Mouse (Mus musculus) cortical plate, adult 2 months (tissue): ENCODE results near the gene Rasl10b. TPM values are rescaled to one million over a fixed set of nuclear protein-coding genes. Genes with fewer than 3 reads are reported as not detected.
A peak's percentile ranks its signal among the peaks of the same experiment; 100 is the strongest.

Source experiments
- H3K27ac ChIP-seq: fragments of 200-500 bp; 2 replicates; pipeline ENCODE4 v1.5.1; 2012; ENCODE audit warnings: low read length, control low read depth, inconsistent platforms; ENCODE audit not compliant: insufficient read depth
- H3K4me1 ChIP-seq: fragments of 200-500 bp; 2 replicates; pipeline ENCODE4 v1.6.1; 2011; ENCODE audit warnings: low read length; ENCODE audit not compliant: control insufficient read depth, insufficient read depth
- H3K4me3 ChIP-seq: fragments of 200-500 bp; 2 replicates; pipeline ENCODE4 v1.5.1; 2011; ENCODE audit warnings: mild to moderate bottlenecking, low read length, control low read depth; ENCODE audit not compliant: insufficient read depth
- CTCF ChIP-seq: fragments of 200-500 bp; IDR thresholded peaks from 2 replicates; pipeline ENCODE4 v1.5.1; 2011; ENCODE audit warnings: mild to moderate bottlenecking, control low read depth, low read length; ENCODE audit not compliant: insufficient read depth; ENCODE audit errors: extremely low read depth
- POLR2A ChIP-seq: fragments of 200-500 bp; IDR thresholded peaks from 2 replicates; pipeline ENCODE4 v1.6.1; 2011; ENCODE audit warnings: mild to moderate bottlenecking, low read length, control low read depth; ENCODE audit not compliant: insufficient read depth; ENCODE audit errors: extremely low read depth
- polyA plus RNA-seq: library from polyadenylated mRNA; depleted of rRNA; stranded (reverse); fragments of >200 nt; gene quantifications from 2 replicates; pipeline ENCODE4 v1.2.3, GENCODE M21; 2012; rRNA removed

Gene Rasl10b
- polyA plus RNA-seq, 1 experiment: 271 TPM

GRCm38 (mm10) chr11:83455608-83456007 lies 46.7 kb downstream of the Rasl10b start:
- TF ChIP-seq POLR2A: no peak
- no peak overlapping the region for H3K4me3 ChIP-seq
- no peak overlapping the region for H3K27ac ChIP-seq
- no peaks in the 10 kb centered on the region for H3K4me1 ChIP-seq

- TF ChIP-seq POLR2A (no peak), CTCF (no peak)
- H3K27ac ChIP-seq: no peak overlapping the region
- no peak overlapping the region for H3K4me3 ChIP-seq
- no peaks in the 10 kb centered on the region for H3K4me1 ChIP-seq
These were observed 48.3 kb downstream of the Rasl10b start for GRCm38 (mm10) chr11:83457257-83457656.

- Histone ChIP-seq H3K4me1 (no peaks in the 10 kb centered on the region), H3K27ac (no peak overlapping the region), H3K4me3 (no peak overlapping the region)
- no peak for TF ChIP-seq POLR2A
- TF ChIP-seq CTCF: no peak
These were observed 49.1 kb downstream of the Rasl10b start for GRCm38 (mm10) chr11:83457912-83458601.

- Histone ChIP-seq H3K4me3 (no peak overlapping the region; the same call in 1 of the 2 replicates), H3K4me1 (no peaks in the 10 kb centered on the region), H3K27ac (no peak overlapping the region)
- TF ChIP-seq POLR2A (no peak), CTCF (no peak)
These were observed 52.6 kb downstream of the Rasl10b start for GRCm38 (mm10) chr11:83461462-83462027.

- H3K4me1 ChIP-seq: no peaks in the 10 kb centered on the region
- H3K27ac ChIP-seq: no peak within 1 kb of the TSS
- TF ChIP-seq POLR2A (no peak), CTCF (no peak)
- peak within 1 kb of the TSS; percentile 39 for H3K4me3 ChIP-seq
These were observed 53.8 kb downstream of the Rasl10b start, which contains the start of gene Mmp28 for GRCm38 (mm10) chr11:83462711-83463244. TSS of gene Mmp28 (minus strand) at chr11:83463071.

GRCm38 (mm10) chr11:83465976-83466375 lies 57.0 kb downstream of the Rasl10b start:
- Histone ChIP-seq H3K4me1 (no peaks in the 10 kb centered on the region), H3K4me3 (no peak overlapping the region), H3K27ac (no peak overlapping the region)
- TF ChIP-seq POLR2A (no peak), CTCF (no peak)

- no peak overlapping the region for H3K27ac ChIP-seq
- no peak overlapping the region for H3K4me3 ChIP-seq
- TF ChIP-seq CTCF (no peak), POLR2A (no peak)
- H3K4me1 ChIP-seq: no peaks in the 10 kb centered on the region
These were observed 58.2 kb downstream of the Rasl10b start for GRCm38 (mm10) chr11:83467120-83467652.

GRCm38 (mm10) chr11:83468765-83469164 lies 59.8 kb downstream of the Rasl10b start:
- H3K4me3 ChIP-seq: no peak overlapping the region
- no peak for TF ChIP-seq CTCF
- TF ChIP-seq POLR2A: no peak
- H3K4me1 ChIP-seq: no peaks in the 10 kb centered on the region
- H3K27ac ChIP-seq: no peak overlapping the region

Other genes starting within 250 kb of the Rasl10b start
- gene Slfn4, start 234.0 kb upstream of the Rasl10b start, polyA plus RNA-seq: 0.06 TPM in 2 replicates
- gene Slfn3, start 217.8 kb upstream of the Rasl10b start, polyA plus RNA-seq: 0.46 and 0.74 TPM in 2 replicates
- gene Slfn14, start 122.4 kb upstream of the Rasl10b start, polyA plus RNA-seq: not detected in 2 replicates
- gene Ap2b1, start 110.1 kb upstream of the Rasl10b start, polyA plus RNA-seq: 130 and 131 TPM in 2 replicates
- 7.0 and 7.3 TPM in 2 replicates for gene Pex12, start 106.6 kb upstream of the Rasl10b start, polyA plus RNA-seq
- 0.10 TPM in 1 of 2 replicates, not detected in the other for gene Gas2l2, start 20.3 kb downstream of the Rasl10b start, polyA plus RNA-seq
- 0.75 and 0.95 TPM in 2 replicates for gene 1700020L24Rik, start 28.5 kb downstream of the Rasl10b start, polyA plus RNA-seq
- 3.9 and 5.3 TPM in 2 replicates for gene Mmp28, start 53.9 kb downstream of the Rasl10b start, polyA plus RNA-seq
- 43.0 and 50.8 TPM in 2 replicates for gene Taf15, start 63.9 kb downstream of the Rasl10b start, polyA plus RNA-seq
- not detected in 2 replicates for gene Heatr9, start 113.0 kb downstream of the Rasl10b start, polyA plus RNA-seq
- 0.58 and 1.0 TPM in 2 replicates for gene Ccl5, start 121.4 kb downstream of the Rasl10b start, polyA plus RNA-seq
- 1.7 and 2.1 TPM in 2 replicates for gene Ccl9, start 169.5 kb downstream of the Rasl10b start, polyA plus RNA-seq
- 2.8 and 3.6 TPM in 2 replicates for gene Ccl6, start 183.9 kb downstream of the Rasl10b start, polyA plus RNA-seq
- gene Rpl9-ps1, start 236.5 kb downstream of the Rasl10b start, polyA plus RNA-seq: not detected in 2 replicates
- 0.76 and 0.84 TPM in 2 replicates for gene Ccl3, start 240.2 kb downstream of the Rasl10b start, polyA plus RNA-seq